Mouse (Mus musculus) brain, adult 2 months (tissue): ENCODE data around the gene E030030I06Rik.
"Not testable (repeated sequence)": the region's sequence is repeated elsewhere in the genome, so short reads cannot be mapped to it uniquely, and the experiment has no call there.

Source experiments
- DNase-seq: peaks from one replicate; pipeline ENCODE4 v3.0.0; 2011; ENCODE audit warnings: low read depth, low spot score

The E030030I06Rik gene

DNA sequence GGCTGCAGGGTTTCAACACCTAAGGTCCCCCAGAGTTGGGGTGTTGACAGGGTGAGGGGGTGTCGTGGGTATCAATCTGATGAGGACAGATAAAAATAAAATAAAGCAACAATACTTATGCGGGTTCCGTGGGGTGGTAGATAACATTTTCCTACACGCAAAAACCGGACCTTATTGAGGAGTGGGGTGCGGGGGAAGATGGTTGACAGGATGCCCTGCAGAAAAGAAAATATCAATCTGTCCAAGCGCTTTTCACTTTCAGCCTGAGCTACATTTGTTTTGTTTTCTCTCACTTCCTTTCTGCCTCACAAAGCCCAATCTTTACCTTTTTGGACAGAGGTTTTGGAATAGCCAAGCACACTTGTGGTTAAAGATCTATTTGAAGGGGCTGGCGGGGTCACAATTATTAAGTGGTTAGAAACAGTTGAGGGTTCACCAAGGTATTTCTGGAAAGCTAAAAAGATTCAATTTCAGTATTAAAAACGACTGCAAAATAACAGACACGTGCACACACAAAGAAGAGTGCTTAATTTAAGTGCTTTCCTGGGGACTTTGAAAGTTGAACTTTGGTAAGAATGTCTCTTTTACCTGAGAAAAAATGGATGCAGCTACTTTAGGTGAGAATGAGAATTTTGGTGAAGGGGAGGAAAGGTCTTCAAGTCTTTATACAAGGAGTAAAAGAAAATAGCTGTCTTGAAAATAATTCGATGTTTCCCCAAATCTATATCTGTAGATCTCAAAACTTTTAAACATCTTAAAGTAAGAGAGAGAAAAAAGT lies 3.0 kb upstream of the E030030I06Rik start:
- not testable (repeated sequence) for DNase-seq

- not testable (repeated sequence) for DNase-seq
Observed at GRCm38 (mm10) chr10:22151056-22151862, 2.2 kb upstream of the E030030I06Rik start.

- no peak for DNase-seq
Observed at GRCm38 (mm10) chr10:22150593-22150992, 1.5 kb upstream of the E030030I06Rik start.

DNA sequence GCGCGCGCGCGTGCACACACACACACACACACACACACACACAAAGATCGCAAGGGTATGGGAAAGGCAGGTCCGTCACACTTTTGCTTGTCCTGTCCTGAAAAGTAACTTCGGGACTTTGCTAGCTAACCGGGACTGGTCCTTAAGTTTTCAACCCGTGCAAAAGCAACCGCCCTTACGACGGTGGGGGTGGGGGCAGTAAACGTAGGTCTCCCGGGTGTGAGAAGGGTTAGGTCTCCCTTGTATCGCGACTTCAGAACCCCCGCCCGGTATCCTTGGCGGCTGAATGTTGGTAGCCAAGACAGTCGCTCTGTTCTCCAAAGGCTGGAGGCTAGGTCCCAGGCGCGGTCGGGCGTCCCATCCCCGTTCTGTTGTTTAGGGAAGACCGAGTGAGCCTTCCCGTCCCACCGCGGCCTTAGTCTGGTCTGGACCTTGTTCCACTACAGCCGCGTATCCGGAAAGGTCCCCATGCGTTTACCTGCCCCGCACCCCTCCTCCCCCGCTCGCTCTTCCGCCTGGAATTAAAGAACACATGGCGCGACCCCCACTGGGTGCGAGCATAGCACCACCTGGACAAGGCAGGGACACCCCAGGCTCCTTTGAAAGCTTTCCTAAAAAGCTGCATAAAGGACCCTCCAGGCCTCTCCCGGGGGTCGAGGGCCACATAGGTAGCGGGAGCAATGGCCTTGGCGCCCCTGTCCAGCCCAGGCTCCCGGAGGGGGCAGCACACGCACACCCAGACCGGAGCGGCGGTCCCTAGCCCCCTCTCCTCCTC lies 808 bp upstream of the E030030I06Rik start:
- DNase-seq = no peak

- DNase-seq = peak; percentile 33
Observed at GRCm38 (mm10) chr10:22148441-22149072, 513 bp downstream of the E030030I06Rik start.

DNA sequence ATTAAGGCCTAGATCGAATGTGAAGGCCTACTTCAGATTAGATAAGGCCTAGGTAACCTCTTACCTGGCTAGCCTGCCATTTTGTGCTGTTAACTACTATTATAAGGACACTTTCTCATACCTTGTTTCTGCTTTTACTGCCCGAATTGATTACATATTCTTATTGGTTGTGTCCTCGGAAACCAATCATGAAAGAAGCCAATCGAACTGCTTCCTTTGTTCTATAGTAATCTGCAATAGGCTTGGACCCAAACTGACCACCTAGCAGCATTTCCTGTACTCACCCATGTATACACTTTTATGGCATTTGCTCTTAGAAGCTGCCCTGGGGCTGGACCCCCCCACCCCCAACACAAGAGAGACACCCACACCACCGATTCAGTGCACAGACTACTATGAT lies 6.1 kb downstream of the E030030I06Rik start:
- no peak for DNase-seq

DNA sequence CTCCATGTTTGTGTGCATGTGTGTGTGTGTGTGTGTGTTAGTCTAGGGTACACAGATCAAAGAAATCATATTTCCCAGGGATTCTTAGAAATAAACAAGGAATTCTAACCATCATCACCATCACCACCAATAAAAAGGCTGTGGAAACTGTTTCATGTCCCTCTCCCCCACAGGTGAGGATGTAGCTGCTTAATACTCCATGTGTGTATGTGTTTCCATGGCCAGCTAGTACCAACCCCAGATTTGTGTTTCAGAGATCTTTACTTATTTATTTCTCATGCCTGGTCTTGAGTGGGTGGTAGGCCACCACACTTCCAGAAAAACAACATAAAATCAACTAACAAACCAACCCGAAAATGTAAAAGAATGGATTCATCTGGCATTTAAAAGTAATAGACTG lies 6.9 kb downstream of the E030030I06Rik start:
- DNase-seq = peak; percentile 47

GRCm38 (mm10) chr10:22140665-22141280 lies 8.3 kb downstream of the E030030I06Rik start:
- DNase-seq = peak; percentile 54

DNA sequence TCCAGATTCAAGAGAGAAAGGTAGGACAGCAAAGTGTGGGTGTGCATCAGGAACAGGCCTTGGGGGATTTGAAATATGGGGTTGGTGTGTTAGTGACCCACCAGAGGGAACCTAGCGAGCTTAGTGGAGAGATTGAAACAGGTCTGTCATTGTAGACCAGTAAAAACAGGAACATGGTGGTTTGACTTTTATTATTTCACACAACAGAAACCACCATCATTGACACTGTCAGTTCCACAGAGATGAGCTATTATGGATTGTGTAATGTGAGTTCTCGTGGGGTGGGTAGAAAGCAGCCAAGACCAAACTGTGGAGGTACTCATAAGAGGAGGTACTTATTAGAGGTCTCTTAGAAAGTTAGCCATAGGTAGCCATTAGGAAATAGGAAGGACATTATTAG lies 74.5 kb downstream of the E030030I06Rik start:
- DNase-seq = no peak

- DNase-seq = no peak
Observed at GRCm38 (mm10) chr10:22072739-22073138, 76.3 kb downstream of the E030030I06Rik start.

DNA sequence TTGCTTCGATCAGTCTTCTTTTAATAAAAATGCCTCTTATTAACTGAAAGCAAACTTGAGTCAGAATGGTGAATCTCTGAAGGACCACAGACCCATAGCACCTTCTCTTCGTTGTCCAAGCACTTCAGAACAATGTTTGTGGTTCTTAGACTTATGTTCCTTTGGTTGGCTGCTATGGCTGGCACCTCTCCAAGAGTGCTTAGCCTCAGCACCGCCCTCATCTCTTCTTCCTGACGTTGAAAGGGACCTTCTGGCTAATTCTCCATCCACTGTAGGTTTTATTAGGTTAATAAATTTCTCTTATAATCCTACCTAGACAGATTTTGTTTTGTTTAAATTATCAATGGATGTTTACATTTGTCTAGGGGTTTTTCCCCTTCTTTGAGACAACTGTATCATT lies 78.5 kb downstream of the E030030I06Rik start:
- DNase-seq = no peak

DNA sequence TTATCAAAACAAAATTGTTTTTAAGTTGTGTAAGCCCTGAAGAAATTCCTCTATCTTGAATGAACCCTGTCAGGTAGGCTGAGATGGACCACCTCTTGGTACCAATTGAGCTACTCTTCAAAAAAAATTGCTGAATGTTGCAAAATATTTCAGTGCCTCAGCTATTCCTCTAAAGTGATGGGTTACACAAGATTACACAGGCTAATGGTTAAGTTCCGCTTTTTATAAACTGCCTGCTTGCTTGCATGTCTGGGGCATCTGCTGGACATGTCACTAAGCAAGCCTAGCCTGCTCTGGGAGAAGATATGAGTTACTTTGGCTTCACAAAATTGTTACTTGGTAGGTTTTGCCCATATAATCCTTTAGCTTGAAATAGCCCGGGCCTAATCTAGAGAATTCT lies 78.9 kb downstream of the E030030I06Rik start:
- DNase-seq = no peak

DNA sequence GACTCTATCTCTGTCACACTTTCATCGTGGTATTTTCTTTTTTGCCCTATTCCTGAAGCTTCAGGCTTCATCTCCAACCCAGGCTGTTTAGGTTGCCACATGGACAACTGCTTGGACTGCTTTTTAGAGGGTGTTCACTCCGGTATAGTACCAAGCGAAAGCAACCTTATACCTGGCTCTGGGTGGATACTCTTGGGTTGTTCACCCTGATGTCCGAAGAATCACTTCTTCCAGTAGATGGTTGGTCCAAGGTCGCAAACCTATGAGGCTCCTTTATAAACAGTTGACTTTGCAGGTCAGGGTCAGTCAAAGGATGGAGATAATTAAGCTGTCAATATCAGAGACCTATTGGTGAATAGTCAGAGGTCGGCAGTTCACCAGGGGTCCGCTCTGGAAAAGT lies 81.1 kb downstream of the E030030I06Rik start, which contains the start of gene 4930444G20Rik:
TSS of gene 4930444G20Rik (minus strand) at position 101 of the 400 bp plus-strand sequence.
- not testable (repeated sequence) for DNase-seq
